Mouse (Mus musculus) myocyte (in vitro differentiated cells): ENCODE data around the gene Gtf2ird2. TPM values are rescaled to one million over a fixed set of nuclear protein-coding genes. Genes with fewer than 3 reads are reported as not detected.
A peak's percentile ranks its signal among the peaks of the same experiment; 100 is the strongest.

Experiments used
- H3K27me3 ChIP-seq: one replicate; pipeline ENCODE4 v1.6.1; 2011; ENCODE audit not compliant: control insufficient read depth, insufficient read depth, insufficient read length
- H3K36me3 ChIP-seq: one replicate; pipeline ENCODE4 v1.6.1; 2011; ENCODE audit not compliant: control insufficient read depth, insufficient read depth
- H3K4me2 ChIP-seq: one replicate; pipeline ENCODE4 v1.6.1; 2011; ENCODE audit warnings: low read depth, control low read depth
- H3K4me3 ChIP-seq: one replicate; pipeline ENCODE4 v1.5.1; 2011; ENCODE audit warnings: mild to moderate bottlenecking, control low read depth, moderate library complexity
- H3K79me2 ChIP-seq: one replicate; pipeline ENCODE4 v1.6.1; 2011; ENCODE audit not compliant: control insufficient read depth, insufficient read depth
- H3ac ChIP-seq: one replicate; pipeline ENCODE4 v1.6.1; 2011; ENCODE audit not compliant: control insufficient read depth, insufficient read length
- CEBPB ChIP-seq: IDR thresholded peaks from 2 replicates; pipeline ENCODE4 v1.6.1; 2011; ENCODE audit warnings: mild to moderate bottlenecking, moderate library complexity; ENCODE audit not compliant: poor library complexity, insufficient read depth, severe bottlenecking
- E2F4 ChIP-seq: IDR thresholded peaks from one replicate; pipeline ENCODE4 v1.6.1; 2011; ENCODE audit warnings: mild to moderate bottlenecking, control low read depth, moderate library complexity; ENCODE audit not compliant: insufficient read depth
- MAX ChIP-seq: IDR thresholded peaks from one replicate; pipeline ENCODE4 v1.6.1; 2011; ENCODE audit warnings: low read depth, mild to moderate bottlenecking, control low read depth
- MYOD1 ChIP-seq, 3 experiments: IDR thresholded peaks; one replicate each; pipeline ENCODE4 v1.6.1; 2011; ENCODE audit warnings: control low read depth in 2 of 3, low read depth in 2 of 3, mild to moderate bottlenecking in 2 of 3, moderate library complexity in 1 of 3; ENCODE audit not compliant: insufficient read length in 2 of 3, control insufficient read depth in 1 of 3
- MYOG ChIP-seq, 3 experiments: IDR thresholded peaks; one replicate each; pipeline ENCODE4 v1.6.1; 2011; ENCODE audit warnings: control low read depth in 2 of 3, low read depth in 2 of 3, mild to moderate bottlenecking in 2 of 3; ENCODE audit not compliant: insufficient read length in 2 of 3, control insufficient read depth in 1 of 3, insufficient read depth in 1 of 3
- POLR2A ChIP-seq: IDR thresholded peaks from one replicate; pipeline ENCODE4 v1.6.1; 2011; ENCODE audit warnings: low read depth, mild to moderate bottlenecking, control low read depth, moderate library complexity; ENCODE audit not compliant: insufficient read length
- POLR2AphosphoS2 ChIP-seq: IDR thresholded peaks from one replicate; pipeline ENCODE4 v1.6.1; 2011; ENCODE audit warnings: low read depth, control low read depth; ENCODE audit not compliant: insufficient read length
- REST ChIP-seq: IDR thresholded peaks from one replicate; pipeline ENCODE4 v1.6.1; 2011; ENCODE audit warnings: mild to moderate bottlenecking, control low read depth, moderate library complexity; ENCODE audit not compliant: insufficient read depth, insufficient read length
- SRF ChIP-seq: IDR thresholded peaks from one replicate; pipeline ENCODE4 v1.6.1; 2011; ENCODE audit warnings: low read depth; ENCODE audit not compliant: control insufficient read depth, insufficient read length
- TCF12 ChIP-seq: IDR thresholded peaks from one replicate; pipeline ENCODE4 v1.6.1; 2011; ENCODE audit warnings: mild to moderate bottlenecking, control low read depth; ENCODE audit not compliant: poor library complexity, insufficient read depth, severe bottlenecking
- TCF3 ChIP-seq: IDR thresholded peaks from one replicate; pipeline ENCODE4 v1.6.1; 2011; ENCODE audit warnings: low read depth, control low read depth; ENCODE audit not compliant: insufficient read length
- USF1 ChIP-seq: IDR thresholded peaks from one replicate; pipeline ENCODE4 v1.6.1; 2011; ENCODE audit warnings: low read depth, mild to moderate bottlenecking, control low read depth, moderate library complexity
- polyA plus RNA-seq: library from polyadenylated mRNA; unstranded; fragments of >200 nt; fragmentation: generic; extraction: Trizol; gene quantifications from one replicate; pipeline ENCODE4 v1.2.1, GENCODE M21; 2012; ENCODE audit warnings: missing spikeins

Gtf2ird2 gene
- polyA plus RNA-seq, 1 experiment, result 4.8 TPM

- H3K36me3 ChIP-seq, result no peaks in the 10 kb centered on the region
- no peaks in the 10 kb centered on the region for H3K27me3 ChIP-seq
- no peak for TF ChIP-seq POLR2A
- peak in 2 of 3 experiments; percentile 29 to 60 for TF ChIP-seq MYOD1 (IDR thresholded peaks at IDR 0.05; ENCODE audit: control insufficient read depth in 1 of 3, insufficient read length in 2 of 3, low read depth in 2 of 3)
- H3ac ChIP-seq, result no peak overlapping the region
- no peaks in the 10 kb centered on the region for H3K79me2 ChIP-seq
- no peak overlapping the region for H3K4me2 ChIP-seq
- no peak overlapping the region for H3K4me3 ChIP-seq
Measured at GRCm38 (mm10) chr5:134226946-134227345, 43.1 kb downstream of the Gtf2ird2 start.

- no peak overlapping the region for H3ac ChIP-seq
- no peaks in the 10 kb centered on the region for H3K79me2 ChIP-seq
- H3K4me2 ChIP-seq, result no peak overlapping the region
- no peaks in the 10 kb centered on the region for H3K36me3 ChIP-seq
- no peak for TF ChIP-seq REST
- TF ChIP-seq SRF, result no peak
- TF ChIP-seq TCF3, result no peak
- TF ChIP-seq MAX, result no peak
- TF ChIP-seq POLR2AphosphoS2, result no peak
- no peak for TF ChIP-seq POLR2A
- TF ChIP-seq MYOD1 (IDR thresholded peaks at IDR 0.05; ENCODE audit: control insufficient read depth in 1 of 3, insufficient read length in 2 of 3, low read depth in 2 of 3), result no peak
- TF ChIP-seq CEBPB, result no peak
- TF ChIP-seq TCF12, result no peak
- TF ChIP-seq E2F4, result no peak
- TF ChIP-seq MYOG (IDR thresholded peaks at IDR 0.05; ENCODE audit: control insufficient read depth in 1 of 3, insufficient read depth in 1 of 3, insufficient read length in 2 of 3, low read depth in 2 of 3), result no peak
- TF ChIP-seq USF1, result no peak
- no peaks in the 10 kb centered on the region for H3K27me3 ChIP-seq
- no peak overlapping the region for H3K4me3 ChIP-seq
Measured at GRCm38 (mm10) chr5:134227574-134228248, 43.9 kb downstream of the Gtf2ird2 start.

GRCm38 (mm10) chr5:134228249-134228638 is 44.4 kb downstream of the Gtf2ird2 start:
- no peaks in the 10 kb centered on the region for H3K27me3 ChIP-seq
- no peak overlapping the region for H3K4me3 ChIP-seq
- no peaks in the 10 kb centered on the region for H3K79me2 ChIP-seq
- no peaks in the 10 kb centered on the region for H3K36me3 ChIP-seq
- H3ac ChIP-seq, result no peak overlapping the region
- TF ChIP-seq MYOD1 (IDR thresholded peaks at IDR 0.05; ENCODE audit: control insufficient read depth in 1 of 3, insufficient read length in 2 of 3, low read depth in 2 of 3) (no peak), REST (no peak), TCF3 (no peak), MYOG (IDR thresholded peaks at IDR 0.05; ENCODE audit: control insufficient read depth in 1 of 3, insufficient read depth in 1 of 3, insufficient read length in 2 of 3, low read depth in 2 of 3) (no peak), CEBPB (no peak), USF1 (no peak), TCF12 (no peak), POLR2AphosphoS2 (no peak), POLR2A (no peak), E2F4 (no peak), SRF (no peak), MAX (no peak)
- no peak overlapping the region for H3K4me2 ChIP-seq

- Histone ChIP-seq H3ac (no peak within 1 kb of the TSS), H3K79me2 (no peaks in the 10 kb centered on the region), H3K36me3 (no peaks in the 10 kb centered on the region), H3K4me3 (no peak within 1 kb of the TSS), H3K4me2 (no peak within 1 kb of the TSS), H3K27me3 (no peaks in the 10 kb centered on the region)
- TF ChIP-seq TCF3, result no peak
- TF ChIP-seq POLR2AphosphoS2, result no peak
- TF ChIP-seq CEBPB, result no peak
- TF ChIP-seq MAX, result no peak
- TF ChIP-seq SRF, result no peak
- no peak for TF ChIP-seq TCF12
- TF ChIP-seq MYOG (IDR thresholded peaks at IDR 0.05; ENCODE audit: control insufficient read depth in 1 of 3, insufficient read depth in 1 of 3, insufficient read length in 2 of 3, low read depth in 2 of 3), result no peak
- no peak for TF ChIP-seq POLR2A
- no peak for TF ChIP-seq MYOD1 (IDR thresholded peaks at IDR 0.05; ENCODE audit: control insufficient read depth in 1 of 3, insufficient read length in 2 of 3, low read depth in 2 of 3)
Measured at GRCm38 (mm10) chr5:134229391-134229790, 45.6 kb downstream of the Gtf2ird2 start, which contains the start of gene Ncf1. Ncf1 (minus strand) TSS chr5:134229625.

GRCm38 (mm10) chr5:134231376-134231775 is 47.6 kb downstream of the Gtf2ird2 start:
- H3K4me2 ChIP-seq, result no peak overlapping the region
- TF ChIP-seq E2F4 (no peak), MAX (no peak), POLR2AphosphoS2 (no peak), POLR2A (no peak), TCF12 (no peak), SRF (no peak), USF1 (no peak), MYOG (IDR thresholded peaks at IDR 0.05; ENCODE audit: control insufficient read depth in 1 of 3, insufficient read depth in 1 of 3, insufficient read length in 2 of 3, low read depth in 2 of 3) (no peak), MYOD1 (IDR thresholded peaks at IDR 0.05; ENCODE audit: control insufficient read depth in 1 of 3, insufficient read length in 2 of 3, low read depth in 2 of 3) (no peak), TCF3 (no peak), REST (no peak), CEBPB (no peak)
- H3K36me3 ChIP-seq, result no peaks in the 10 kb centered on the region
- H3K79me2 ChIP-seq, result no peaks in the 10 kb centered on the region
- H3ac ChIP-seq, result no peak overlapping the region
- H3K4me3 ChIP-seq, result no peak overlapping the region
- H3K27me3 ChIP-seq, result no peaks in the 10 kb centered on the region
